Mouse (Mus musculus): ENCODE results near the gene Cldn5.

Cldn5 gene

GRCm38 (mm10) chr16:18776556-18777100 is at the start of gene Cldn5:
Cldn5 (plus strand) TSS chr16:18776847.
- DNase-seq (ENCODE audit: low spot score) = no peak

- DNase-seq (ENCODE audit: low spot score) = no peak
These were observed 48.8 kb upstream of the Cldn5 start for GRCm38 (mm10) chr16:18727536-18728499.

GRCm38 (mm10) chr16:18729185-18729584 is 47.5 kb upstream of the Cldn5 start:
- DNase-seq (ENCODE audit: low spot score) = no peak

- no peak for DNase-seq (ENCODE audit: low spot score)
These were observed 46.0 kb upstream of the Cldn5 start for GRCm38 (mm10) chr16:18730640-18731039.

GRCm38 (mm10) chr16:18733100-18733956 is 43.3 kb upstream of the Cldn5 start:
- peak; percentile 6 for DNase-seq (ENCODE audit: low spot score)

GRCm38 (mm10) chr16:18738303-18738702 is 38.3 kb upstream of the Cldn5 start:
- DNase-seq (ENCODE audit: low spot score) = no peak

- DNase-seq (ENCODE audit: low spot score) = no peak
These were observed 30.2 kb upstream of the Cldn5 start for GRCm38 (mm10) chr16:18746268-18747122.

GRCm38 (mm10) chr16:18751101-18751500 is 25.5 kb upstream of the Cldn5 start:
- DNase-seq (ENCODE audit: low spot score) = no peak

GRCm38 (mm10) chr16:18751885-18752499 is 24.7 kb upstream of the Cldn5 start:
- no peak for DNase-seq (ENCODE audit: low spot score)

- no peak for DNase-seq (ENCODE audit: low spot score)
These were observed 14.9 kb upstream of the Cldn5 start for GRCm38 (mm10) chr16:18761734-18762133.

- DNase-seq (ENCODE audit: low spot score) = no peak
These were observed 13.7 kb upstream of the Cldn5 start for GRCm38 (mm10) chr16:18762960-18763359.

- DNase-seq (ENCODE audit: low spot score) = no peak
These were observed 10.3 kb upstream of the Cldn5 start for GRCm38 (mm10) chr16:18766390-18766789.

GRCm38 (mm10) chr16:18769501-18769900 is 7.1 kb upstream of the Cldn5 start:
- no peak for DNase-seq (ENCODE audit: low spot score)

GRCm38 (mm10) chr16:18773936-18774335 is 2.7 kb upstream of the Cldn5 start:
- DNase-seq (ENCODE audit: low spot score) = no peak

- DNase-seq (ENCODE audit: low spot score) = no peak
These were observed 759 bp upstream of the Cldn5 start for GRCm38 (mm10) chr16:18775621-18776555.

GRCm38 (mm10) chr16:18777101-18778080 is 744 bp downstream of the Cldn5 start:
- no peak for DNase-seq (ENCODE audit: low spot score)

- DNase-seq (ENCODE audit: low spot score) = no peak
These were observed 1.8 kb downstream of the Cldn5 start for GRCm38 (mm10) chr16:18778461-18778860.

- no peak for DNase-seq (ENCODE audit: low spot score)
These were observed 5.2 kb downstream of the Cldn5 start for GRCm38 (mm10) chr16:18781810-18782209.

GRCm38 (mm10) chr16:18785025-18785424 is 8.4 kb downstream of the Cldn5 start:
- DNase-seq (ENCODE audit: low spot score) = no peak

Data from layer of hippocampus, adult 11-12 months (tissue).